Mouse (Mus musculus): Measurements from ENCODE around the gene Shank3.

The Shank3 gene

GRCm38 (mm10) chr15:89557179-89557995, 58.0 kb downstream of the Shank3 start:
- DNase-seq (ENCODE audit: low spot score) = no peak

DNA sequence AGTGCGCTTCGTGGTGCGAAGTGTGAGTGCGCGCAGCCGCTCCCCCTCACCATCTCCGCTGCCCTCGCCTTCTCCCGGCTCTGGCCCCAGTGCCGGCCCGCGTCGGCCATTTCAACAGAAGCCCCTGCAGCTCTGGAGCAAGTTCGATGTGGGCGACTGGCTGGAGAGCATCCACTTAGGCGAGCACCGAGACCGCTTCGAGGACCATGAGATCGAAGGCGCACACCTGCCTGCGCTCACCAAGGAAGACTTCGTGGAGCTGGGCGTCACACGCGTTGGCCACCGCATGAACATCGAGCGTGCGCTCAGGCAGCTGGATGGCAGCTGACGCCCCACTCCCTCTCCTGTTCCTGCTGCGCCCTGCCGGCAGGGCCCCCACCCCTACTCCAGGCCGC, 58.6 kb downstream of the Shank3 start:
- DNase-seq (ENCODE audit: low spot score) = no peak

- no peak for DNase-seq (ENCODE audit: low spot score)
Measured at GRCm38 (mm10) chr15:89559202-89559731, 59.8 kb downstream of the Shank3 start.

DNA sequence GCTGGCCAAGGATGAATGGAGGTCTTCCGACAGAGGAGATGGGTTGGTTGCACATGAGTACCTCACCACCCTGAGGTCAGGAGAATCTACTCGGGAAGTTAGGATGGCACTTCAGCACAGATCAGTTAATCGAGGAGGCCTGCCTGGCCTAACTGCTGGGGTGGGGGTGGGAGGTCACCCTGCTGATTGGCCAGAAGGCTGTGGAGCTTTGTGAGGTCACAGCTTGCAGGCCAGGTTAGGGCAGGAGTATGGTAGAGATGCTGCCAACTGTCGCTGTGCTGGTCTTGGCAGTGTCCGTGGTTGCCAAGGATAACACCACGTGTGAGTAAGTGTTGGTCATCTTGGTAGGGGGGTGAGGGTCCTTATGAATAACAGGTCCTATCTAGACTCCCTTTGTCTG, 68.7 kb downstream of the Shank3 start, which contains the start of gene Acr:
TSS of gene Acr (plus strand) at position 213 of the 400 bp plus-strand sequence.
- no peak for DNase-seq (ENCODE audit: low spot score)

GRCm38 (mm10) chr15:89572147-89572546, 72.7 kb downstream of the Shank3 start:
- no peak for DNase-seq (ENCODE audit: low spot score)

GRCm38 (mm10) chr15:89582494-89582893, 83.1 kb downstream of the Shank3 start:
- DNase-seq (ENCODE audit: low spot score) = no peak

GRCm38 (mm10) chr15:89585101-89585500, 85.7 kb downstream of the Shank3 start:
- DNase-seq (ENCODE audit: low spot score) = no peak

GRCm38 (mm10) chr15:89585631-89586030, 86.2 kb downstream of the Shank3 start:
- no peak for DNase-seq (ENCODE audit: low spot score)

GRCm38 (mm10) chr15:89589146-89589545, 89.7 kb downstream of the Shank3 start:
- no peak for DNase-seq (ENCODE audit: low spot score)

DNA sequence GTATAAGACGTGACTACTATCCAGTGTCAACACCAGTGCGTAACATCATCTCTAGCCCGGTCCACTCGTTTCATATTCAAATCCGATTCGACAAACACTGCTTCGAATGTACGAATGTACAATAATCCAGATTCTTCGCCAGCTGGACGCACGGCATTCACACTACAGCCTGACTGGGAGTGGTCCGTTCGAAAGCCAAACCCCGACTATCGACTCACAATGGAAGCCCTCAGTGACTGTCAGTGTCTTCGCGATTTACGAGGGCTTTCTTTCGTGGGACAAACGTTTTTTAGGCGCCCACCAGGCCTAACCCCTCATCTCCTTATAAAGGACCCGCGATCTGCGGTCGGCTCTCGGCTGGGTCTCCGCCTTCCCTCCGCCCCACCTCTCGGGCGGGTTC, 91.9 kb downstream of the Shank3 start:
- no peak for DNase-seq (ENCODE audit: low spot score)

- DNase-seq (ENCODE audit: low spot score) = peak; percentile 87
Measured at GRCm38 (mm10) chr15:89591723-89592455, 92.5 kb downstream of the Shank3 start, which contains the start of gene Rabl2. Gene Rabl2 (minus strand): TSS chr15:89591923.

- DNase-seq (ENCODE audit: low spot score) = no peak
Measured at GRCm38 (mm10) chr15:89592548-89592947, 93.1 kb downstream of the Shank3 start.

- DNase-seq (ENCODE audit: low spot score) = no peak
Measured at GRCm38 (mm10) chr15:89605822-89606570, 106.6 kb downstream of the Shank3 start.

- DNase-seq (ENCODE audit: low spot score) = no peak
Measured at GRCm38 (mm10) chr15:89607480-89607879, 108.1 kb downstream of the Shank3 start.

DNA sequence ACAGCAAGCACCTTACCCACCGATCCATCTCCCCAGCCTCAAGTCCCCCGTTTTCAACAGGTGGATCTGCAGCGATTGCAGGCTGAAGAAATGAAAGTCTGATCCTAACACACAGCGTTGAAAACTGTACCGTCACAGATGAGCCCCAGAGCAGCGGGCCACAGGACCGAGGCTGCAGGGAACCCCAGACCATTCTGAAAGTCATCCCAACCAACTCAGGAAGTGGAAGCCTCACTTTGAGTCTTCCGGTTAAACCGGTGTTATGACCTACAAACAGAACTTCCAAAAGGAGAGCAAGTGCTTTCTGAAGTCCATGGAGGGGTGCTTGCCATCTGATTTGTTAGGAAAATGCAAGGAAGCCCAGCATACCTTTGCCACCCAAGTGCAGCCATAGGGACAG, 108.5 kb downstream of the Shank3 start:
- no peak for DNase-seq (ENCODE audit: low spot score)
